Mouse (Mus musculus) spleen, adult 2 months (tissue): Measurements from ENCODE around the gene Unc45a.

Experiments used
- CTCF ChIP-seq: fragments of 200-500 bp; IDR thresholded peaks from 2 replicates; pipeline ENCODE4 v1.5.1; 2011; ENCODE audit warnings: mild to moderate bottlenecking, inconsistent platforms; ENCODE audit not compliant: insufficient read depth, insufficient read length, insufficient replicate concordance; ENCODE audit errors: extremely low read depth
- POLR2A ChIP-seq: fragments of 200-500 bp; IDR thresholded peaks from 2 replicates; pipeline ENCODE4 v1.6.1; 2011; ENCODE audit warnings: low read depth, low read length, inconsistent platforms

- no peak for TF ChIP-seq CTCF
- no peak for TF ChIP-seq POLR2A
These were observed 31.9 kb upstream of the Unc45a start for GRCm38 (mm10) chr7:80372667-80373066.
